Mouse (Mus musculus): ENCODE data around the gene Caly.

DNA sequence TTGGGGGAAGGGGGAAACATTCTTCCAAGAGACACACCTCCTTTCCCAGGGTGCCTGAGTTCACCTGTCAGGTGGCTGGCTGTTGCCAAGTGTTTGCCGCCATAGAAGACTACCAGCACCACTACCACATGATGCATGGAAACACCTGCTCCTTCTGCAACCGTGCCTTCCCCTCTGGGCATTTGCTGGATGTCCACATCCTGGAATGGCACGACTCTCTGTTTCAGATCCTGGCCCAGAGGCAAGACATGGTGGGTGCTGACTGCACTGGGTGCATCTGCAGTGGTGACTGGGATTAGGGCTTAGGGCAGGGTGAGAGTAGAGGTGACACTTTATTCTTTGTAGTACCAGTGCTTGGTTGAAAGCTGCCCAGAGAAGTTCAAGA is 45.2 kb downstream of the Caly start:
- TF ChIP-seq CTCF (IDR thresholded peaks at IDR 0.05; ENCODE audit: extremely low read depth, insufficient read depth, insufficient read length, insufficient replicate concordance) (no peak), POLR2A (IDR thresholded peaks at IDR 0.05; ENCODE audit: low read depth, low read length) (no peak)

Data from spleen, adult 2 months (tissue).